Comparison of ENCODE assay signal across 23 mouse cellular contexts in the genomic region with DNA sequence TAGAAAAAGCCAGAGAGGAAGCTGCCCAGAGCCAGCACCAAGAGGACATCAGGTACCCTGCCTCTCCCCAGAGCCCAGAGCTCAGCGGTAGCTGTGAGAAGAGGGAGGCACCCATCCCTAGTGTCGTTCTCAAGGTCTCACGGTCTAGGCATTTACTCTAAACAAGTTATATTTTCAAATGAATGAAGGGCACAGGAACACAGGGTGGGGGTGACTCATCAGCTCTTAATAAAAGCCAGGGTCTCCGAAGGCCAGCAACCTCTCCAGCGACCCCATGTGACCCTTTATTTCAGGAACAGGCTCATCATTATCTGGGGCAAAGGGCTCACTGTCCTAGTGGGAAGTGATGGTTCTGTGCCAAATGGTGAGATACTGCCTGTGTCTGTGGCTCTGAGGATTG. TPM values are rescaled to one million over a fixed set of nuclear protein-coding genes. Genes with fewer than 3 reads are reported as not detected.
DNase-seq lines count a peak whose midpoint lies in the region; ATAC-seq and TF ChIP-seq lines count a peak whose summit lies in the region.
"Had no signal": no experiment of that assay in that cellular context is flagged by ENCODE, and none has a peak within 500 bp of the region (broad histone marks: within the 10 kb centered on the region; RNA-seq: fewer than 3 reads in every experiment).

No protein-coding gene starts in this region.

- peaks cover 28% of the 10 kb centered on the region for H3K4me1 ChIP-seq in thymus, adult 2 months (replicated peaks; ENCODE audit: control insufficient read depth, insufficient read depth, low read length)
- H3K4me1 ChIP-seq in midbrain, postnatal 0 days (ENCODE audit: insufficient read depth, low read length), result no peaks in the 10 kb centered on the region
- H3K4me1 ChIP-seq in kidney, embryonic 14.5 days (ENCODE audit: control insufficient read depth, insufficient read depth, low read length), result no peaks in the 10 kb centered on the region
- H3K4me1 ChIP-seq: embryonic facial prominence, embryonic 13.5 days; hindbrain, embryonic 12.5 days; midbrain, embryonic 15.5 days had no signal

- WGBS in thymus, adult 2 months, result 90% methylated on average over 5 of the region's 5 CpGs
- 88% methylated on average over 5 of the region's 5 CpGs for WGBS in midbrain, postnatal 0 days
- WGBS in kidney, embryonic 14.5 days, result 56% methylated on average over 5 of the region's 5 CpGs

- no peak overlapping the region for H3K4me3 ChIP-seq in thymus, adult 2 months (ENCODE audit: control insufficient read depth, insufficient read depth, low read length)
- no peak overlapping the region for H3K4me3 ChIP-seq in midbrain, postnatal 0 days (ENCODE audit: low read depth, low read length)
- H3K4me3 ChIP-seq in kidney, embryonic 14.5 days (ENCODE audit: low read length), result no peak overlapping the region
- H3K4me3 ChIP-seq: embryonic facial prominence, embryonic 13.5 days; hindbrain, embryonic 12.5 days; layer of hippocampus, adult 2 months; midbrain, embryonic 15.5 days had no signal

- no peak overlapping the region for H3K9ac ChIP-seq in midbrain, postnatal 0 days (replicated peaks; ENCODE audit: low read length, poor library complexity, severe bottlenecking)
- no peak overlapping the region for H3K9ac ChIP-seq in kidney, embryonic 14.5 days (ENCODE audit: low read depth, low read length)
- H3K9ac ChIP-seq: embryonic facial prominence, embryonic 13.5 days; forebrain, postnatal 0 days; hindbrain, embryonic 12.5 days; midbrain, embryonic 15.5 days had no signal

- H3K36me3 ChIP-seq in thymus, adult 2 months (ENCODE audit: control insufficient read depth, insufficient read depth, low read length), result peaks cover 51% of the 10 kb centered on the region
- peaks cover 24% of the 10 kb centered on the region for H3K36me3 ChIP-seq in midbrain, postnatal 0 days (ENCODE audit: insufficient read depth, low read length)
- H3K36me3 ChIP-seq in kidney, embryonic 14.5 days (ENCODE audit: control insufficient read depth, insufficient read depth, low read length), result peaks cover 52% of the 10 kb centered on the region

- H3K27me3 ChIP-seq in thymus, adult 2 months (ENCODE audit: control insufficient read depth, insufficient read depth, low read length), result no peaks in the 10 kb centered on the region
- no peaks in the 10 kb centered on the region for H3K27me3 ChIP-seq in midbrain, postnatal 0 days (ENCODE audit: insufficient read depth, low read length)
- no peaks in the 10 kb centered on the region for H3K27me3 ChIP-seq in kidney, embryonic 14.5 days (ENCODE audit: control insufficient read depth, insufficient read depth, low read length)
- H3K27me3 ChIP-seq: embryonic facial prominence, embryonic 13.5 days; hindbrain, embryonic 12.5 days; midbrain, embryonic 15.5 days had no signal

- peak; percentile 44 to 48 for DNase-seq in adrenal gland, adult (ENCODE audit: inconsistent age in 2 of 2, low spot score in 1 of 2)
- DNase-seq in adrenal gland, postnatal 10 days, result no peak
- DNase-seq in heart, adult 18-20 months, result peak; percentile 50 to 57
- DNase-seq in heart, adult 8-10 months (ENCODE audit: low spot score), result no peak
- no peak for DNase-seq in thymus, adult 2 months
- DNase-seq in thymus, postnatal 10 days (ENCODE audit: low spot score in 2 of 2), result no peak
- no peak for DNase-seq in midbrain, postnatal 0 days (ENCODE audit: low spot score)
- DNase-seq: cerebellum, adult 8-10 months; forebrain, postnatal 0 days; gastrocnemius, postnatal 14 days; liver; lung, adult 2 months; thymus, postnatal 4 days had no signal

- no peak for TF ChIP-seq POLR2A in thymus, adult 2 months (IDR thresholded peaks at IDR 0.05; ENCODE audit: control insufficient read depth, extremely low read depth, insufficient read depth, low read length, poor library complexity)

- H3K9me3 ChIP-seq in midbrain, postnatal 0 days (ENCODE audit: low read length), result no peaks in the 10 kb centered on the region
- no peaks in the 10 kb centered on the region for H3K9me3 ChIP-seq in kidney, embryonic 14.5 days (ENCODE audit: control insufficient read depth, low read length)
- H3K9me3 ChIP-seq: embryonic facial prominence, embryonic 13.5 days; G1E; hindbrain, embryonic 12.5 days; midbrain, embryonic 15.5 days had no signal

- H3K27ac ChIP-seq in thymus, adult 2 months (ENCODE audit: control insufficient read depth, insufficient read depth, low read length), result peak overlapping the region; percentile 1; the same call in 1 of the 2 replicates
- H3K27ac ChIP-seq in midbrain, postnatal 0 days (ENCODE audit: low read depth, low read length), result no peak overlapping the region
- H3K27ac ChIP-seq in kidney, embryonic 14.5 days (ENCODE audit: low read depth, low read length), result no peak overlapping the region
- H3K27ac ChIP-seq: embryonic facial prominence, embryonic 13.5 days; hindbrain, embryonic 12.5 days; kidney, postnatal 0 days; layer of hippocampus, adult 2 months; midbrain, embryonic 15.5 days; stomach, postnatal 0 days had no signal

- no peak for TF ChIP-seq CTCF in thymus, adult 2 months (IDR thresholded peaks at IDR 0.05; ENCODE audit: borderline replicate concordance, control insufficient read depth, extremely low read depth, insufficient read depth, low read length, poor library complexity)
- no peak for TF ChIP-seq CTCF in midbrain, postnatal 0 days (IDR thresholded peaks at IDR 0.05)

- H3K4me2 ChIP-seq in midbrain, postnatal 0 days (ENCODE audit: low read depth, low read length, poor library complexity, severe bottlenecking), result no peak overlapping the region
- H3K4me2 ChIP-seq in kidney, embryonic 14.5 days (replicated peaks; ENCODE audit: low read depth, low read length), result no peak overlapping the region
- H3K4me2 ChIP-seq: embryonic facial prominence, embryonic 13.5 days; hindbrain, embryonic 12.5 days; midbrain, embryonic 15.5 days had no signal

- no peak for ATAC-seq in midbrain, postnatal 0 days (ENCODE audit: low FRiP score)
- ATAC-seq in kidney, embryonic 14.5 days (ENCODE audit: low FRiP score, low TSS enrichment), result no peak
- ATAC-seq: CD4-positive, CD25-positive, alpha-beta regulatory T cell, adult 4 months; forebrain, postnatal 0 days; midbrain, embryonic 15.5 days had no signal

RNA-seq across cellular contexts. Expression of a gene that starts 55.4 kb away (rescaled TPM):
- total RNA-seq in adrenal gland, postnatal 10 days (2021), result 1 to 10 TPM; 1.5 to 4.6 TPM
- total RNA-seq in heart, adult 18-20 months (2021), result 10 to 100 TPM; 32.8 to 35.7 TPM
- 10 to 100 TPM; 25.5 to 40.5 (median 31.9) TPM for total RNA-seq in heart, adult 8-10 months (2022)
- polyA plus RNA-seq in thymus, adult 2 months (2012; rRNA removed), result 0.10 and 0.50 TPM in 2 replicates
- 2.7 and 3.4 TPM in 2 replicates for total RNA-seq in midbrain, postnatal 0 days (2014; rRNA removed)
- 2.4 and 2.8 TPM in 2 replicates for polyA plus RNA-seq in midbrain, postnatal 0 days (2015; fragmentation: Nextera tagmentation; extraction: Ambion mirVana)
- 0.22 and 0.51 TPM in 2 replicates for polyA plus RNA-seq in kidney, embryonic 14.5 days (2014; fragmentation: Nextera tagmentation; extraction: Ambion mirVana)
- total RNA-seq: G1E; megakaryocyte progenitor cell, adult 5-6 weeks had no signal
- polyA plus RNA-seq: CD4-positive, CD25-positive, alpha-beta regulatory T cell, adult 4 months; G1E had no signal

RNA-seq across cellular contexts. Expression of a gene that starts 55.5 kb away (rescaled TPM):
- 10 to 100 TPM; 15.3 to 16.8 TPM for total RNA-seq in adrenal gland, postnatal 10 days (2021)
- total RNA-seq in heart, adult 18-20 months (2021), result 10 to 100 TPM; 12.3 to 12.5 TPM
- total RNA-seq in heart, adult 8-10 months (2022), result 10 to 100 TPM; 11.9 to 14.3 (median 13.3) TPM
- 28.1 and 34.4 TPM in 2 replicates for polyA plus RNA-seq in thymus, adult 2 months (2012; rRNA removed)
- total RNA-seq in midbrain, postnatal 0 days (2014; rRNA removed), result 23.8 and 25.6 TPM in 2 replicates
- polyA plus RNA-seq in midbrain, postnatal 0 days (2015; fragmentation: Nextera tagmentation; extraction: Ambion mirVana), result 21.1 and 21.5 TPM in 2 replicates
- 12.1 and 23.8 TPM in 2 replicates for polyA plus RNA-seq in kidney, embryonic 14.5 days (2014; fragmentation: Nextera tagmentation; extraction: Ambion mirVana)

Comparison
In these comparisons a context has a peak if more than half of its experiments do, and no peak if none do; other contexts are left out.
1. DNase-seq: peak in adrenal gland, adult (2 of 2) and heart, adult 18-20 months (2 of 2); none in adrenal gland, postnatal 10 days (single experiment), heart, adult 8-10 months (single experiment), thymus, adult 2 months (single experiment), thymus, postnatal 10 days (0 of 2) and midbrain, postnatal 0 days (single experiment).